Mouse (Mus musculus) macrophage (primary cell): ENCODE data around the gene Cysltr1. TPM values are rescaled to one million over a fixed set of nuclear protein-coding genes. Genes with fewer than 3 reads are reported as not detected.

ENCODE experiments used
- polyA plus RNA-seq: library from polyadenylated mRNA; stranded (reverse); fragments of 250-400 nt; gene quantifications from 3 replicates; pipeline ENCODE4 v1.2.4, GENCODE M21; 2018; ENCODE audit warnings: inconsistent platforms

The Cysltr1 gene
- polyA plus RNA-seq, 1 experiment from 2014 or later = 13.7 TPM

Other genes starting within 250 kb of the Cysltr1 start
- gene Fndc3c1, start 118.3 kb downstream of the Cysltr1 start, polyA plus RNA-seq = not detected in 3 replicates
- gene Gm5127, start 20.5 kb downstream of the Cysltr1 start, polyA plus RNA-seq = 0.38 to 0.59 TPM (median 0.43 TPM) in 3 replicates
- not detected in 3 replicates for gene Rtl3, start 237.0 kb upstream of the Cysltr1 start, polyA plus RNA-seq